Mouse (Mus musculus): ENCODE results near the gene Zfp462.
"Not testable (repeated sequence)": the region's sequence is repeated elsewhere in the genome, so short reads cannot be mapped to it uniquely, and the experiment has no call there.

The Zfp462 gene

DNA sequence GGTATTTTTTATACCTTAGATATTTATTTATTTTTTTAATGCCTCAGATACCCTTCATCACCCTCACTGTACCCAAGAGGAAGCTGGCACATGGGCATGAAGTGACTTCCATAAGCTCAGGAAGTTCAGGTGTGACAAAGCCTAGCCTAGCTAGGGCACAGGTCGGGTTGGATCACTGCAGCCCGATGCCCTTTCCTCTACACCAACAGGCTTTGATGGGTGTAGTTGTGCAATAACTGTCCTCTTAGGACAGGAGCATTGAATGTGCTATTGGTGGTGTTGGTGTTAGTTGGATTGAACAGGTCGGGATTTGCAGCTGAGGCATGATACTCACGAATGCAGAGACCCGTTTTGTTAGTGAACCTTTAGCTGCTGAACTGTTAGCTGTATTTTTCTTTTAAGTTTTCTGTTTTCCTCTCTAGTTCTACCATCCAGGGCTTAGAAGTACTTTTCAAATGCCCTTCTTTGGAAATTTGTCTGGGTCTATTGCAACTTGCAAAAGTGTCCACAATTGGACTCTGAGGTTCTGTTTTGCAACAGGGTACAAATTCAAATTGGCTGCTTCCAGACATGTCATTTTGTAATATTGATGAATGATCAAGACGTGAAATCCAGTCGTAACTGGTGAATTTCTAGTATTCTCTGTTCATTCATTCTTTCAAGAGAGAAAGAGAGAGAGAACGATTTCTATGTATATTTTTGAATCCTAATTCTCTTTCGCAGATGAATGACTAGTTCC lies 9.0 kb downstream of the Zfp462 start:
- DNase-seq: no peak

GRCm38 (mm10) chr4:54954455-54954854 lies 9.6 kb downstream of the Zfp462 start:
- peak; percentile 60 for DNase-seq

GRCm38 (mm10) chr4:54960776-54961175 lies 15.9 kb downstream of the Zfp462 start:
- DNase-seq: no peak

DNA sequence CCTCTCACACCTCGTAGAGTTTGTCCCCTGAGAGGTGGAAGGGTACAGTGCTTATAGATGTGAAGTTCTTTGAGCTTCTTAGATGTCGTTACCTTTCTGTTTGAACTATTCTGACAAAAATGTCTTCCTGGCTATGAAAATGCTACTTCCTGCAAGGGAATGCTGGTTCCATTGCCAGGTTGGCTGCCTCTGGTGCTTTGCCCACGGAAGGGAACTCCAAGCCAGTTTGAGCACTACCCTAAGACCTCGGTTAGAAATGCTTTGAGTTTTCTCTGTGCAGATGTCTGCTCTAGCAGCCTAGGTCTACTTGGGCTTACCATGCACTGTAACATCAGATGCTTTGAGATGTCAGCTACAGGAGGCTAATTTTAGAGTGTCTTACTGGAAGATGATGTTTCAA lies 17.3 kb downstream of the Zfp462 start:
- DNase-seq: no peak

DNA sequence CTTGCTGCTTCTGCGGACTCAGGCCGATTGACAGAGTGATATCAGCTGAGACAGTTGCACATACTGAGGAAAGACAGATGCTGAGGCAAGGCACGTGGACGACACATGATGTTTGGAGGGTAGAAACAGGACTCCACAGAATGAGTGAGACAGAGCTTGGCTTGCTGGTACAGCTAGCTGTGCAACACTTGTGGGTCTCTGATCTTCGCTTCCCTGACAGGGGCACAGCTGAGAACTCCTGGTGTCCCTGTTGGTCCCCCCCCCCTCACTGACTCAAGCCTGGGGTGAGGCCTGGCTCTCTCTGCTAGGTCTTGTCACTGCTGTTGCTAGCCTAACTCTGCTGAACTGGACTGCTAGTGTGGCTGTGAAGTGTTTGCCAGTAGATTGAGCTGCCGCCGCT lies 18.7 kb downstream of the Zfp462 start:
- DNase-seq: no peak

DNA sequence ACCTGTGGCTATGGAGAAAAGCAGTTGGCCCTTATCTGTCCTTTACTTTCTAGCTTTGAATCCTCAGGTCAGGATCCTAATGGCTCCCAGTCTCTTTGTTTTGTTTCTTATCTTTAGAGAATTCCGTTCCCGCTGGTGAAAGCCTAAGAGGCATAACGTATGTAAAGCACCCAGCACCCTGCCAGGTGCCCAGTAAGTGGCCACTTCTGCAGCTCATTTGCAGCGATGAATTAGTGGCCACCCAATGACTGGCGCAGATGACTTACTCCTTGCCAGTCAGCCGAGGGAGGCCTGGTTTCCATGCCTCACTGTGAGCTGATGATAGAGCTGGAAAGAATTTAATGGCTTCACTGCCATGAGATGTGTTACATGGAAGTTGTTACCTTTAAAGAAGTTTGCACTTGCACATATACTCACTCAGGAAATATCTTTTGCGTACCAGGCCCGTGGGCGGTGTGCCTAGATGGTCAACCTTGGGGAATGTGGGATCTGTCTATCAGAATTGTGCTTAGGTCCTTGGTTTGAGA lies 20.4 kb downstream of the Zfp462 start:
- DNase-seq: no peak

DNA sequence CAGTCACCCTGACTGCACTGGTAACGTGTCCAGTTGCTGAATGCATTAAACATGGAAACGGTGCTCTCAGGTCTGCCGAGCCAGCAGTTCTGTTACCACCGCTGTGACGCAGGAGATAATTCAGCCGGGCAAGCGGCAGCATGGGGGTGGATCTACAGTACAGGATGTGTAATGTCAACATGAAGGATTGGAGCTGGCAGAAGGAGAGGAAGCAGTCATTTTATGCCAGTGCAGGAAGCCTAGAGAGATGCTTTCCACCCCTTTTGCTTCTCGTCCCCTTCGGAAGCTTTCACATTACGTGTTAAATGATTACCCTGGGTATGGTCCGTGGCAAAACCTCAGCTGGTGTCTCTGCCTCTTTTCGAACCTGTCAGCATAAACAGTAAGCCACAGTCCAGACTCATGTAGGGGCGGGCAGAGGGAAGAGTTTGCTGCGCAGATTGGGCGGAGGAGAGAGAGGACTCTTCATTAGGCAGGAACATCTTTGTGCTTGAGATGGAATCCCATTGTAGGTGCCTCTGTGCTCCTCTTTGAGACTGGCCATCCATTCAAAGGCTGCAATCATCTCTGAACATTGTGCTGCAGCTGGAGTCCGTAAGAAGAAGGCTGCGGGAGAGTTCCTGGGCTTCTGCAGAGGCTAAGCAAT lies 21.4 kb downstream of the Zfp462 start:
- peak; percentile 85 for DNase-seq

DNA sequence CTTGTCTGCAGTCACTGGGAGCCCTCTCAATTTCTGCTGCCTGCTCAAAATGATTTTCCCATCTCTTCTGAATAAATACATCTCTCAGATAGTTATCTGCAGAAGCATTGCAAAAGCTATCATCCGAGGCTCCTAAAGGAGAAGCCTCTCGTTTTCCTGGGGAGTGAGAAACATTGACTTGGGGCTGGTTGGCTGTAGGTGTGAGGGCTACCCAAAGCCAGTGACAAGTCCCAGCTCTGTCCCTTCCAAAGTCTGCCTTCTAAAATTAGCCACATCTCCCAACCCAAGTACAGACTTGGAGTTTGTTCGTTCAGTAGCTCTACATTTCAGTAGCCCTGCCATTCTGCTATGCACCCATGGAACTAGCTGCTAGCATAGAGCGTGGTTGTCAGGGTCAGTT lies 22.3 kb downstream of the Zfp462 start:
- DNase-seq: no peak

- DNase-seq: peak; percentile 81
Measured at GRCm38 (mm10) chr4:54967721-54968120, 22.9 kb downstream of the Zfp462 start.

GRCm38 (mm10) chr4:54969671-54970295 lies 24.9 kb downstream of the Zfp462 start:
- no peak for DNase-seq

- no peak for DNase-seq
Measured at GRCm38 (mm10) chr4:54971386-54971785, 26.5 kb downstream of the Zfp462 start.

DNA sequence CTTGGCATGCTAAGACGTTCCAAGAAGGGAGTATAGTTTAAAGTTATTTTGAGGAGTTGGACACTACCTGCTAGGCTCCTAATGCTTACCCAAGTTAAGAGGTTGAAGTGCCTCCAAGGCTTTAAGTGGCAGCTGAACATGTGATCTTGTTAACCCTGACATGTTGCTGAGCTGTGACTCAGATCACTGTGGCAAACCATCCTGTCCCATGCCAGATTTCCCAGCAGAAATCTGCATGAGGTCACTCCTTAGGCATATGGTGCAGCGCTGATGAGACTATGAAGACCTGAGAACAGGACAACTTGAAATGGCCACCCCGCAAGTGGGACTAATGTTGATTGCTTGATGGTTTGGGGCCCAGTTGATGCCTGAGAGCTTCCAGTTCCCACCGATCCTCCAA lies 27.2 kb downstream of the Zfp462 start:
- no peak for DNase-seq

GRCm38 (mm10) chr4:54972827-54973560 lies 28.1 kb downstream of the Zfp462 start:
- DNase-seq: no peak

- peak; percentile 69 for DNase-seq
Measured at GRCm38 (mm10) chr4:54979771-54980472, 35.1 kb downstream of the Zfp462 start.

DNA sequence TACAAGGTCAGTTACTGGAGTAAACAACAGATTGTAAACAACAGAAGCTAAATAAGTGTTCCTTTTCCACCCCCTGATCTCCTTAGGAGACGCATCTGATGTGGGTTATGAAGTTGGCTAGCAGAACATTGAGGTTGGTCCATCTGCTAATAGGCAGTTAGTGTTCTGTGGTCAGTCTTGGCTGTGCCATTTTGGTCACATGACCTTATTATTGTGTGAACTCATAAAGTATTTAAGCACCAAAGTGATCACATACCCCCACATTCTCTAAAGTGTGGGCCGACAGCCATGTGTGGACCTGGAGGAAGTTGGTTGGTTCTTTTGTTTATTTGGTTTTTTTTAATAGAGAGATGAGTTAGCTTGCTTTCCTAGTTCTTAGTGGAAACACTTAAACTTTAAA lies 39.7 kb downstream of the Zfp462 start:
- DNase-seq: no peak

GRCm38 (mm10) chr4:54986671-54987070 lies 41.8 kb downstream of the Zfp462 start:
- DNase-seq: no peak

- no peak for DNase-seq
Measured at GRCm38 (mm10) chr4:54987256-54987655, 42.4 kb downstream of the Zfp462 start.

- DNase-seq: no peak
Measured at GRCm38 (mm10) chr4:54987926-54988325, 43.1 kb downstream of the Zfp462 start.

DNA sequence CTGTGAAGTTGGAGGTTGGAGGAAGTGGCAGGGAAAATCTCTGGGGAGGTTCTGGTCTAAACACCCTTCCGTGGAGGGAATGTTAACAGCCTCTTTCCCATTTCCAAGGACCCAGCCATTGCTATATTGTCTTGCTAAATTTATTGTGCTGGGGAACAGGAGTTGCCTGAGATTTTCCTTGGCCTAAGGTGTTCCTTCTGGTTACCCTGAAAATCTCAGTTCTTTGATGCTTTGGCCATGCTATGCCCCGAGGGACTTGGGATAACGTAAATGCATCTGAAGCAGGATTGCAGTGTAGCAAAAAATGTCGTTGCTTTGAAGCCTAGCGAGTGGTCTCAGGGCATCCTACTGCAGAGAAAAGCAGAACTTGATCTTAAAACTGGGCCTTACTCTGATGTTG lies 47.1 kb downstream of the Zfp462 start:
- DNase-seq: no peak

DNA sequence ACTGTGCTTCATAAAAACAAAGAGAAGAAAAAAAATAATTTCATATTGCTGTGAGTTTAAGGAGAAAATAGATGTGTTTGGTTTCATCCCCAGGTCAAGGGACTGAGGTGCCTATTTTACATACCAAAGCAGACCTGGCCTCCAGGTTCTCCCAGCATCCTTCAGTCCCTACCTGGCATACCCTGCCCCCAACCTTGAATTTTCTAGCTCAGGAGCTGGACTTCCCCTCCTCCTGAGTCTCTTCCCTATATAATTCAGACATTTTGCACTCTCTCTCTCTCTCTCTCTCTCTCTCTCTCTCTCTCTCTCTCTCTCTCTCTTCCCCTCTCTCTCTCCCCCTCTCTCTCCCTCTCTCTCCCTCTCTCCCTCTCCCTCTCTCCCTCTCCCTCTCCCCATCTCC lies 48.2 kb downstream of the Zfp462 start:
- DNase-seq: not testable (repeated sequence)

GRCm38 (mm10) chr4:54995258-54995657 lies 50.4 kb downstream of the Zfp462 start:
- DNase-seq: no peak

DNA sequence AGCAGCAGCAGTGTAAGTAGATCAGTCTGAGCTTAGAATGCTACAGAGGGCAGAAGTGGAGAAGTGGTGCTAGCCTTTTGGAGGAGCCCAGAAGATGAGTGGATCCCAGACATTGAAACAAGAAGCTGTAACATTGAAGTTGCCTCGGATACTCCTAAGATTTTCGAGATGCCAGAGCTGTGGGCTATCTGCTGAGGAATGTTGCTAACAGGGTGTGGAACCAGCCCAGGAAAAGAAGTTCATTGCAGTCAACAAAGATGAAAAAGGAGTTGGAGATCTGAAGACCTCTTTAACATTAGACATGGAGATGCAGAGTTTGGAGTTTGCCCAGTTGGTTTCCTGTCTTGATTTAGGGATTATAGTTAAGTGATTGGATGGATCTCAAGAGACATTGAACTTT lies 51.2 kb downstream of the Zfp462 start:
- no peak for DNase-seq

Data from kidney, postnatal 14 days (tissue).